Mouse (Mus musculus) embryonic facial prominence, embryonic 11.5 days (tissue): ENCODE results near the gene Trem1. TPM values are rescaled to one million over a fixed set of nuclear protein-coding genes. Genes with fewer than 3 reads are reported as not detected.

ENCODE experiments used
- ATAC-seq: fragments of 200-750 bp; cut with Nextera tagmentation; replicated peaks from 2 replicates; pipeline ENCODE4 v1.8.0; 2017; ENCODE audit warnings: low read depth; ENCODE audit not compliant: insufficient number of reproducible peaks, low FRiP score, low TSS enrichment
- DNase-seq: peaks from one replicate; pipeline ENCODE4 v3.0.0-alpha.2; 2015; ENCODE audit warnings: low spot score
- H3K27ac ChIP-seq: fragments of 300-500 bp; sonication (generic); replicated peaks from 2 replicates; pipeline ENCODE4 v1.5.1; 2014; ENCODE audit warnings: mild to moderate bottlenecking, low read depth, low read length, control low read depth
- H3K27me3 ChIP-seq: fragments of 300-500 bp; sonication (generic); 2 replicates; pipeline ENCODE4 v1.6.1; 2014; ENCODE audit warnings: mild to moderate bottlenecking, low read length, moderate library complexity, mixed read lengths; ENCODE audit not compliant: control insufficient read depth, insufficient read depth
- H3K36me3 ChIP-seq: fragments of 300-500 bp; sonication (generic); replicated peaks from 2 replicates; pipeline ENCODE4 v1.6.1; 2014; ENCODE audit warnings: low read depth, mild to moderate bottlenecking, low read length, moderate library complexity, mixed read lengths; ENCODE audit not compliant: control insufficient read depth, insufficient read depth
- H3K4me1 ChIP-seq: fragments of 300-500 bp; sonication (generic); 2 replicates; pipeline ENCODE4 v1.6.1; 2014; ENCODE audit warnings: low read length, mixed read lengths; ENCODE audit not compliant: control insufficient read depth, insufficient read depth
- H3K4me2 ChIP-seq: fragments of 300-500 bp; sonication (generic); 2 replicates; pipeline ENCODE4 v1.6.1; 2014; ENCODE audit warnings: low read depth, mild to moderate bottlenecking, control low read depth, low read length, moderate library complexity
- H3K4me3 ChIP-seq: fragments of 300-500 bp; sonication (generic); 2 replicates; pipeline ENCODE4 v1.5.1; 2014; ENCODE audit warnings: low read depth, low read length, control low read depth
- H3K9ac ChIP-seq: fragments of 300-500 bp; sonication (generic); replicated peaks from 2 replicates; pipeline ENCODE4 v1.6.1; 2014; ENCODE audit warnings: mild to moderate bottlenecking, control low read depth, low read length
- H3K9me3 ChIP-seq: fragments of 300-500 bp; sonication (generic); replicated peaks from 2 replicates; pipeline ENCODE4 v1.6.1; 2016; ENCODE audit warnings: mild to moderate bottlenecking, low read length, inconsistent platforms, mixed read lengths; ENCODE audit not compliant: control insufficient read depth
- WGBS: fragments of 180-500 bp; shearing (Covaris S2); extraction: QIAGEN DNeasy Blood & Tissue Kit; methylation state at CpG from one replicate; pipeline ENCODE4 v1.1.7; 2014; 5-methylcytosine and 5-hydroxymethylcytosine counted together
- polyA plus RNA-seq: library from polyadenylated mRNA; unstranded; fragments of >200 nt; fragmentation: Nextera tagmentation; extraction: Ambion mirVana; gene quantifications from 2 replicates; pipeline ENCODE4 v1.2.1, GENCODE M21; 2014

Gene Trem1
- polyA plus RNA-seq, 1 experiment from 2014 or later = 0.11 TPM

DNA sequence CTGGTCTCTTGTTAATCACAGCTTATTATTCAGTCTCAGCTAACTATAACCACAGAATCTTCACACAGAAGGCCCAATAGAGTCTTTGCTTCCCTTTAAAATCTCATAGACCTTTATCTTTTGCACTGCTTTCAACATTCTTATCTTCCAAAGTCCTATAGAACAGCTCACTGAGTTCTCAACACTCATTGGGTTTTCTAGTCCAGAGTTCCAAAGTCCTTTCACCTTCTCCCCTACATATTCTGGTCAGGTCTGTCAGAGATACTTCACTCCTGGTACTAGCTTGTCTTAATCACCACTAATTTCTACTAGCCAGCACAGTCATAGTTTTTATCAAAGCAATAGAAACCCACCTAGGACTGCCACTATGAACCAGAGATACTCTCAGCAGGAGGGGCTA, 24.0 kb downstream of the Trem1 start:
- H3K4me1 ChIP-seq = no peaks in the 10 kb centered on the region
- no peak overlapping the region for H3K27ac ChIP-seq
- no peaks in the 10 kb centered on the region for H3K36me3 ChIP-seq
- no peak overlapping the region for H3K9ac ChIP-seq
- no peaks in the 10 kb centered on the region for H3K9me3 ChIP-seq
- no peak for ATAC-seq
- H3K4me3 ChIP-seq = no peak overlapping the region
- no peaks in the 10 kb centered on the region for H3K27me3 ChIP-seq
- no peak for DNase-seq
- no peak overlapping the region for H3K4me2 ChIP-seq

DNA sequence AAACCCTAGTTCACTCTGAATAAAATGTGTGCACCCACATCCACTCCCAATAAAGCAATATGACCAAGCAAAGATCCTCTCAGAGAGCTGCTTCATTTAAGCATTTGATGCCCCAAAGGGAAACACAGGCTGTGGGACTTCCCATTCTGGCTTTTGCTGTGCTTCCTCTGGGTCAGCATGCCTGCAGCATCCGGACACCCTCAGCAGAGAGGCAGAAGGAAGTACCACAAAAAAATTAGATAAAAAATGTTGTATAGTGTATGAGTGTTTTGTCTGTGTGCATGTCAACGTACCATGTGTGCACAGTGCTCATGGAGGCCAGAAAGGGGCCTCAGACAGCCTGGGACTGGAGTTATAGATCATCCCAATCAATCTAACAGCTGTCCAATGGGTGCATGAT, 29.3 kb downstream of the Trem1 start:
- Histone ChIP-seq H3K27me3 (no peaks in the 10 kb centered on the region), H3K36me3 (no peaks in the 10 kb centered on the region), H3K4me1 (no peaks in the 10 kb centered on the region), H3K4me2 (no peak overlapping the region), H3K9ac (no peak overlapping the region), H3K4me3 (no peak overlapping the region), H3K9me3 (no peaks in the 10 kb centered on the region), H3K27ac (no peak overlapping the region)
- ATAC-seq (no peak), DNase-seq (no peak)
- WGBS = 86% methylated on average over 2 of the region's 2 CpGs

DNA sequence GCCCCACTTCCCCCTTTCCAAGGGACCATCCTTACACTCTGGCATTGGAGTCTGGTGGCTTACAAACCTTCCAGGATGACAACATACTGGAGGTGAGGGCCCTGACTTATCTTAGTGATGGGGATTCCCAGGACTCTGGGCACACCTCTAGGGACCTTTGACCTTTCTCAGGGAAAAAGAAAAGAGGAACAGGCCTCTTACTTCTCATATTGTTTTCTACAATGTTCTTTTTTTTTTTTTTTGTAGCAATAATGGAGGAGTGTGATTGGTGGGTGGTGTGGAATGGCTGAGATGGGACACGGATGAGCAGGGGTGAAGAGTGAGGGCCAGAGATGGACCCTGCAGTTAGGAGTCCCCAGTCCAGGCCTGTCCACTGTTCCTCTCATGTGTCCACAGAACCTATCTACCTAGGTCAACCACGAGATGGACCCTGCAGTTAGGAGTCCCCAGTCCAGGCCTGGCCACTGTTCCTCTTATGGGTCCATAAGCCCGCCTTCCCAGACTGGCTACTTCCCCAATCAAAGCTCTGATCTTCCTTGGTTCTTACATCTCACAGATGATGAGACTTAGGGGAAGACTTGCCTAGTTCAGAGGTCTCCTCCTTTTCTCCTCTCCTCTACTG, 31.3 kb downstream of the Trem1 start, which contains the start of gene Treml4:
Gene Treml4, plus strand, starts transcription at position 555 of the 622 bp plus-strand sequence.
- no peak within 1 kb of the TSS for H3K27ac ChIP-seq
- H3K4me2 ChIP-seq = no peak within 1 kb of the TSS
- WGBS = 88% methylated on average over 3 of the region's 3 CpGs
- DNase-seq = no peak
- H3K27me3 ChIP-seq = no peaks in the 10 kb centered on the region
- H3K9me3 ChIP-seq = no peaks in the 10 kb centered on the region
- no peak within 1 kb of the TSS for H3K9ac ChIP-seq
- H3K36me3 ChIP-seq = no peaks in the 10 kb centered on the region
- no peak within 1 kb of the TSS for H3K4me3 ChIP-seq
- no peak for ATAC-seq
- no peaks in the 10 kb centered on the region for H3K4me1 ChIP-seq

DNA sequence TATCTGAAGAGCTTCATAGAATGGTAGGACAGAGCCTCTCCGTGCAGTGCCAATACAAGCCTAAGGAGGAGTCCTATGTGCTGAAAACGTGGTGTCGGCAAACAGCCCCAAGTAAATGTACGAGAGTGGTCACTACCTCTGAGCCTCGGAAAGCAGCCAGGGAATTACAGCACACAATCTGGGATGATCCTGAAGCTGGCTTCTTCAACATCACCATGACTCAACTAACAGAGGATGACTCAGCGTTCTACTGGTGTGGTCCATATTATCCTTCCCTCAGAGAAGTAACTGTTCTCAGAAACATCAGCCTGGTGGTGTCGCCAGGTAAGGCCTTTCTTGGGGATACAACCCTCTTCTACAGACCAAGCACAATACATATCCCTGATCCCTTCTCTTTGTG, 32.1 kb downstream of the Trem1 start:
- Histone ChIP-seq H3K4me1 (no peaks in the 10 kb centered on the region), H3K27ac (no peak overlapping the region), H3K4me2 (no peak overlapping the region), H3K9ac (no peak overlapping the region), H3K36me3 (no peaks in the 10 kb centered on the region), H3K27me3 (no peaks in the 10 kb centered on the region), H3K9me3 (no peaks in the 10 kb centered on the region), H3K4me3 (no peak overlapping the region)
- WGBS = 89% methylated on average over 7 of the region's 7 CpGs
- ATAC-seq (no peak), DNase-seq (no peak)

DNA sequence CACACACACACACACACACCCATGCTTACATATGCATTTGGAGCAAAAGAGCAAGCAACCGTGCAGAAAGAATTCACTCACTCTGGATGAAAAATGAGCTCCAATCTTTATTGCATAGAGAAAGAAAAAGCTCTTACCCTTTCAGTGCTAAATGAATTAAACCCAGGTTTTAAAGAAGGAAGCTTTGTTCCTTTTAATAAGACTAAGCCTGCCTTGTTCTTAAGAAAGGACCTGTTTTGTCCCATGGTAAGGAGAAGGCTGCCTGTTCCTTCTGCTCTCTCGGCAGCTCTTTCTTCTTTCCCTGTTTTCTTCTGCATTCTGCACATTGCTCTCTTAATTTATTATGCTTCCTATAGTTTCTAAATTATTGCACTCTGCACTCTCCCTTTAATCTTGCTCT, 33.6 kb downstream of the Trem1 start:
- ATAC-seq (no peak), DNase-seq (no peak)
- no peak overlapping the region for H3K4me2 ChIP-seq
- H3K36me3 ChIP-seq = no peaks in the 10 kb centered on the region
- H3K27ac ChIP-seq = no peak overlapping the region
- no peaks in the 10 kb centered on the region for H3K4me1 ChIP-seq
- H3K9ac ChIP-seq = no peak overlapping the region
- no peaks in the 10 kb centered on the region for H3K27me3 ChIP-seq
- WGBS = 41% methylated on average over 2 of the region's 2 CpGs
- H3K4me3 ChIP-seq = no peak overlapping the region
- H3K9me3 ChIP-seq = no peaks in the 10 kb centered on the region

DNA sequence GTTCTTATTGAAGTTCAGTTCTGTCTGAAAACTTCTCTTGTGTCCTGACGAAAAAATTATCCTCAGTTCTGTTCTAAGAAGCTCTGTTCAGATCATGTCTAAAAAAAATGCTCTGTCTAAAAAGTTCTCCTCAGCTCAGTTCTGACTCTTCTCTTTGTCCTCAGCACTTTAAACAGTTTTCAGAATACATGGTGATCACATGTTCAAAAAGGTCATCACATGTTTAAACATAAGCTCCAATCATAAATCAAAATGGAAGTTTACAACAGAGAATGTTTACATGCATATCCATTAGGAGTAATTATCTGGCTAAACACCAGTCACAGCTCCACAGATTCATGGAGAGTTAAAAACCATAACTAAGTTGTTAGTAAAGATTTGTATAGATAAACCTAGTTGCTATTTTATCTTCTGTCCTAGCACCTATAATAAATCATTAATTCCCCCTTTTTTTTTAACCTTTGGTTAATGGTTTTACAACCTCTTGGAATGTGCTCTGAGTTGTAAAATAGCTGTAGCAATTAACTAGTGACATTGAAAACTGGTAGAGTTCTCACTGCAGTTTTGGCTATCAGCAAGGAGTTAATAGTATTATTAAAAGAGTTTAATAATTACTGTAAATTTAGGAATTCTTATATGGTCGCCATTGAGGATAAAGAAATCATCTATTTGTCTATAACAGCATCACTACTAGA, 34.2 kb downstream of the Trem1 start:
- Histone ChIP-seq H3K9me3 (no peaks in the 10 kb centered on the region), H3K27me3 (no peaks in the 10 kb centered on the region), H3K4me2 (no peak overlapping the region), H3K4me3 (no peak overlapping the region), H3K9ac (no peak overlapping the region), H3K4me1 (no peaks in the 10 kb centered on the region), H3K27ac (no peak overlapping the region), H3K36me3 (no peaks in the 10 kb centered on the region)
- WGBS = 63% methylated on average over 2 of the region's 2 CpGs
- no peak for ATAC-seq
- DNase-seq = no peak

DNA sequence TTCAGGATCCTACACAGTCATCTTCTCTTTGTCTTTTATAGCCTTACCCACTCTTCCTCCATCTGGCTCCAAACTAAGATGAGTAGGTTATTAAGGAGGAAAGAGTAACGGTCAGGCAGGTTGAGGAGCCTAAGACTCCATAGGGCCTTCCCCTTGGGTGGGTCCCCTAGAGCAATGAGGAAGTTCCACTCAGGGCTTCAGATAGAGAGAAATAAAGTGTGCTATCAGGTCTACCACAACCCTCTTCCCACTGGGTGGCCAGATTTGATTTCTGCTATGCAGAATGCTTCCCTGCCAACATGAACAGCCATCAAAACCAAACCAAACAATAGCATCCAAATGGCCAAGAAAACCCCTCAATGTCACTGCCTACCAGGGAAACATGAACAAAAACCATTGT, 35.0 kb downstream of the Trem1 start:
- WGBS = 96% methylated on average over 1 of the region's 1 CpGs
- H3K4me3 ChIP-seq = no peak overlapping the region
- H3K27me3 ChIP-seq = no peaks in the 10 kb centered on the region
- no peaks in the 10 kb centered on the region for H3K4me1 ChIP-seq
- no peaks in the 10 kb centered on the region for H3K9me3 ChIP-seq
- ATAC-seq = no peak
- H3K4me2 ChIP-seq = no peak overlapping the region
- no peak for DNase-seq
- H3K27ac ChIP-seq = no peak overlapping the region
- H3K9ac ChIP-seq = no peak overlapping the region
- H3K36me3 ChIP-seq = no peaks in the 10 kb centered on the region

DNA sequence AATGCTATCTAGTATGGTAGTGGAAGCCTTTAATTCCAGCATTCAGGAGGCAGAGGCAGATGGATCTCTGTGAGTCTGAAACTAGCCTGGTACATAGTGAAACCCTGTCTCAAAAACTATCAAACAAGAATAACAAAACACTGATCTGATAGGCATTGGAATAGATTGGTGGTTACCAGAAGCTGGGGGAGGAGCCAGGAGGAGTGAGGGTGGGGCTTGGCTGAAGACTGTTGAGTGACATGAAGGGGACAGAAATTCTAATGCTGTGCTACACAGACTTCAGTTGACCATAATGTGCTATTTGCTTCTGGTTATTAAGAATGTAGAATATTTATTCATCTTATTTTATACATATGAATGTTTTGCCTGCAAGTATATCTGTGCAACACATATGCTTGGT, 35.7 kb downstream of the Trem1 start:
- Histone ChIP-seq H3K36me3 (no peaks in the 10 kb centered on the region), H3K4me1 (no peaks in the 10 kb centered on the region), H3K4me2 (no peak overlapping the region), H3K9me3 (no peaks in the 10 kb centered on the region), H3K27me3 (no peaks in the 10 kb centered on the region), H3K4me3 (no peak overlapping the region), H3K9ac (no peak overlapping the region), H3K27ac (no peak overlapping the region)
- DNase-seq (no peak), ATAC-seq (no peak)
